Mouse (Mus musculus): Measurements from ENCODE around the gene Snai1.

DNA sequence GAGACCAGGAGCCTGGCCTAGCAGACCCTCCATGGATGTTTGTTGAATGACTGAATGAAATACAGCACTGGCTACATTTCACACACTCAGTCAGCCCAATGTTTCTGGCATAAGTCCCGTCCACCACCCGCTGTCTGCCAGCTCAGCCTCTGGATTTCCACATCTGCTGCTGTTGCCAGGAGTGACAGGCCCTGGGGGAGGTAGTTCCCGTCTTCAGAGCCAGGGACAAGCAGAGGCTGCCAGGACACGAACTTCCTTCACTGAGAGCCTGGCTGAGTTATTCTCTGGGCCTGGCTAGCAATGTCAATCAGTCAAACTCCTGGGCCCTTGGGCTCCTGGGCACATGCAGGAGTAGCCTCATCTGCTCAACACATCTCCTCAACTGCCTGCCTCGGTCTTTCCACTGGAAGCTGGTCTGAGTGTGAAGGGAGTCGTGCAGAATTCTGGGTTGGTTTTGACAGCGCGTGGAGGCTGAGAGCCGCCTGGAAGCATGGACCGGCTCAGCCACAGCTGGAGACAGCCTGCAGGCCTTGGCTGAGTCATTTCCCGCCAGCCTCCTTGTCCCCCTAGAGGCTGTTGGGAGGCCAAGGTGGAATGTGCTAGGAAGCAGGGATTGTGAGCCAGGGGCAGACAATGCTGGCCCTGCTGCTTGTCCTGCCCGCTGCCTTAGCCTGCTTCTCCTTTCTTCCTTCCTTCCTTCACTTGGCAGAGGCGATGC lies 32.1 kb downstream of the Snai1 start:
- no peak for TF ChIP-seq CTCF (IDR thresholded peaks at IDR 0.05; ENCODE audit: extremely low read depth, insufficient read length, insufficient replicate concordance, low read depth, low read length)
- TF ChIP-seq POLR2A (IDR thresholded peaks at IDR 0.05; ENCODE audit: low read depth, low read length), result no peak
